Mouse (Mus musculus): ENCODE results near the gene Cln5. TPM values are rescaled to one million over a fixed set of nuclear protein-coding genes. Genes with fewer than 3 reads are reported as not detected.

Gene Cln5
- total RNA-seq, 2 experiments from 2014 or later = 17.8 to 18.3 TPM

GRCm38 (mm10) chr14:103112606-103113363 lies 42.8 kb downstream of the Cln5 start:
- DNase-seq = no peak

DNA sequence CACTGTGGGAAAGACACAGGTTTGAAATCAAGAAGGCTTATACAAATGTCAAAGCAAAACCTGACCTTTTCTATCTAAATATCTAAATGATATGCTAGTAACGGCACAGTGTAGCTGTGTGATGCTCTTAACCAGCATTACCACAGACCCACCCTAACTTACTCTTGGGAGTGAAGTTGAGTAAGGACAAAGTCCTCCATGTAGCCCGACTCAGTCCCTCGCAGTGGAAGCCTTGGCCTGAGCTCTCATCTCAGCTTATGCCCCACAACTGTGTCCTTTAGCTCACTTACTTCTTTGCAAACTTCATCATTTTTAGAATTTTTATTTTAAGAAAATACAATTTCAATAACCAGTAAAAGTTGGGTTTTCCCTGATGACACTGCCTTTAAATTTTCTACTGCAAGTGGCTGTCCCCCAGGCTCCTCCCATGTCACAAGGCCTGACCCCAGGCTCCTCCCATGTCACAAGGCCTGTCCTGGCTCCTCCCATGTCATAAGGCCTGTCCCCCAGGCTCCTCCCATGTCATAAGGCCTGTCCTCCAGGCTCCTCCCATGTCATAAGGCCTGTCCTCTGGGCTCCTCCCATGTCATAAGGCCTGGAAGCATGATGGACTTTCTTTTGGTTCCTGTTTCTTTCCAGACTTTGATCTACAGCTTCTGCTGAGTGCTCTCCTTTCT lies 45.1 kb downstream of the Cln5 start:
- DNase-seq = no peak

- no peak for DNase-seq
Observed at GRCm38 (mm10) chr14:103125756-103126155, 55.7 kb downstream of the Cln5 start.

Other genes with a start within 250 kb of the Cln5 start
- 10 to 100 TPM; 58.2 to 58.8 TPM for gene Kctd12, start 87.6 kb upstream of the Cln5 start, total RNA-seq (2021)
- gene Acod1, start 23.2 kb upstream of the Cln5 start, total RNA-seq (2021) = not detected
- gene Fbxl3, start 29.4 kb downstream of the Cln5 start, total RNA-seq (2021) = 10 to 100 TPM; 57.6 to 59.7 TPM

Measured in heart, postnatal 4 days (tissue).